Mouse (Mus musculus) stomach, embryonic 14.5 days (tissue): ENCODE results near the gene Nanp. TPM values are rescaled to one million over a fixed set of nuclear protein-coding genes. Genes with fewer than 3 reads are reported as not detected.

Experiments used
- ATAC-seq: fragments of 200-750 bp; cut with Nextera tagmentation; 2 replicates; pipeline ENCODE4 v1.8.0; 2017; ENCODE audit warnings: low read depth, moderate TSS enrichment; ENCODE audit not compliant: insufficient number of reproducible peaks, insufficient read depth, low FRiP score
- H3K27ac ChIP-seq: fragments of 300-500 bp; sonication (generic); 2 replicates; pipeline ENCODE4 v1.5.1; 2014; ENCODE audit warnings: mild to moderate bottlenecking, low read length, moderate library complexity, mixed read lengths
- H3K27me3 ChIP-seq: fragments of 300-500 bp; sonication (generic); 2 replicates; pipeline ENCODE4 v1.6.1; 2014; ENCODE audit warnings: low read length, control low read depth, mixed read lengths; ENCODE audit not compliant: control insufficient read depth, insufficient read depth
- H3K36me3 ChIP-seq: fragments of 300-500 bp; sonication (generic); 2 replicates; pipeline ENCODE4 v1.6.1; 2014; ENCODE audit warnings: mild to moderate bottlenecking, control low read depth, low read length, moderate library complexity, mixed read lengths; ENCODE audit not compliant: control insufficient read depth, insufficient read depth
- H3K4me1 ChIP-seq: fragments of 300-500 bp; sonication (generic); 2 replicates; pipeline ENCODE4 v1.6.1; 2014; ENCODE audit warnings: low read length, control low read depth, mixed read lengths; ENCODE audit not compliant: control insufficient read depth, insufficient read depth
- H3K4me2 ChIP-seq: fragments of 300-500 bp; sonication (generic); replicated peaks from 2 replicates; pipeline ENCODE4 v1.6.1; 2014; ENCODE audit warnings: low read depth, low read length, control low read depth
- H3K4me3 ChIP-seq: fragments of 300-500 bp; sonication (generic); 2 replicates; pipeline ENCODE4 v1.5.1; 2014; ENCODE audit warnings: low read depth, low read length, control low read depth
- H3K9ac ChIP-seq: fragments of 300-500 bp; sonication (generic); replicated peaks from 2 replicates; pipeline ENCODE4 v1.6.1; 2014; ENCODE audit warnings: low read depth, mild to moderate bottlenecking, control low read depth, low read length, moderate library complexity, mixed read lengths
- H3K9me3 ChIP-seq: fragments of 300-500 bp; sonication (generic); 2 replicates; pipeline ENCODE4 v1.6.1; 2016; ENCODE audit warnings: low read depth, low read length, control low read depth; ENCODE audit not compliant: control insufficient read depth
- WGBS: fragments of 180-500 bp; shearing (Covaris S2); extraction: QIAGEN DNeasy Blood & Tissue Kit; methylation state at CpG from one replicate; pipeline ENCODE4 v1.1.7; 2014; 5-methylcytosine and 5-hydroxymethylcytosine counted together
- polyA plus RNA-seq: library from polyadenylated mRNA; unstranded; fragments of >200 nt; fragmentation: Nextera tagmentation; extraction: Ambion mirVana; gene quantifications from 2 replicates; pipeline ENCODE4 v1.2.1, GENCODE M21; 2014

Gene Nanp
- polyA plus RNA-seq, 1 experiment from 2014 or later: 48.7 TPM

GRCm38 (mm10) chr2:151034435-151034834 is 4.8 kb downstream of the Nanp start:
- no peak overlapping the region for H3K4me3 ChIP-seq

GRCm38 (mm10) chr2:151021158-151021557 is 18.0 kb downstream of the Nanp start:
- Histone ChIP-seq H3K9ac (no peak overlapping the region), H3K36me3 (no peaks in the 10 kb centered on the region; the same call in 1 of the 2 replicates), H3K4me3 (no peak overlapping the region), H3K27me3 (no peaks in the 10 kb centered on the region), H3K4me1 (no peaks in the 10 kb centered on the region), H3K27ac (no peak overlapping the region), H3K9me3 (no peaks in the 10 kb centered on the region), H3K4me2 (no peak overlapping the region)
- ATAC-seq: no peak
- WGBS: 87% methylated on average over 10 of the region's 10 CpGs

More at GRCm38 (mm10) chr2:151034435-151034834, 4.8 kb downstream of the Nanp start:
- Histone ChIP-seq H3K27me3 (no peaks in the 10 kb centered on the region), H3K27ac (no peak overlapping the region), H3K9me3 (no peaks in the 10 kb centered on the region), H3K36me3 (no peaks in the 10 kb centered on the region), H3K9ac (no peak overlapping the region), H3K4me2 (no peak overlapping the region), H3K4me1 (peaks cover 8% of the 10 kb centered on the region)
- ATAC-seq: no peak
- 93% methylated on average over 3 of the region's 3 CpGs for WGBS

- no peak for ATAC-seq
- Histone ChIP-seq H3K4me2 (no peak overlapping the region), H3K9me3 (no peaks in the 10 kb centered on the region), H3K9ac (no peak overlapping the region), H3K4me3 (no peak overlapping the region), H3K4me1 (no peaks in the 10 kb centered on the region), H3K27ac (no peak overlapping the region), H3K36me3 (no peaks in the 10 kb centered on the region), H3K27me3 (no peaks in the 10 kb centered on the region)
- WGBS: 81% methylated on average over 2 of the region's 2 CpGs
Observed at GRCm38 (mm10) chr2:151015316-151015715, 23.9 kb downstream of the Nanp start.

- 57% methylated on average over 1 of the region's 1 CpGs for WGBS
- no peaks in the 10 kb centered on the region for H3K27me3 ChIP-seq
- H3K36me3 ChIP-seq: no peaks in the 10 kb centered on the region
- H3K27ac ChIP-seq: no peak overlapping the region
- H3K4me2 ChIP-seq: no peak overlapping the region
- peaks cover 7% of the 10 kb centered on the region; the same call in 1 of the 2 replicates for H3K4me1 ChIP-seq
- no peak for ATAC-seq
- no peak overlapping the region for H3K4me3 ChIP-seq
- H3K9me3 ChIP-seq: no peaks in the 10 kb centered on the region
- no peak overlapping the region for H3K9ac ChIP-seq
Observed at GRCm38 (mm10) chr2:151011273-151011672, 27.9 kb downstream of the Nanp start.

GRCm38 (mm10) chr2:151009515-151010085 is 29.6 kb downstream of the Nanp start:
- peak overlapping the region; percentile 82 for H3K4me2 ChIP-seq
- H3K9ac ChIP-seq: 0 out of 2 replicates have a peak overlapping the region, but pooled peaks have one; percentile 69
- no peak overlapping the region for H3K27ac ChIP-seq
- H3K36me3 ChIP-seq: no peaks in the 10 kb centered on the region
- H3K4me1 ChIP-seq: peaks cover 7% of the 10 kb centered on the region; the same call in 1 of the 2 replicates
- ATAC-seq: peak; percentile 43; the same call in 1 of the 2 replicates
- H3K4me3 ChIP-seq: peak overlapping the region; percentile 59
- H3K9me3 ChIP-seq: no peaks in the 10 kb centered on the region
- WGBS: 94% methylated on average over 1 of the region's 1 CpGs
- H3K27me3 ChIP-seq: no peaks in the 10 kb centered on the region

GRCm38 (mm10) chr2:151008939-151009509 is 30.2 kb downstream of the Nanp start:
- peak overlapping the region; percentile 59 for H3K4me3 ChIP-seq
- WGBS: under 1% methylated on average over 41 of the region's 57 CpGs
- ATAC-seq: peak; percentile 94
- no peaks in the 10 kb centered on the region for H3K9me3 ChIP-seq
- peak overlapping the region; percentile 66; the same call in 1 of the 2 replicates for H3K27ac ChIP-seq
- H3K27me3 ChIP-seq: no peaks in the 10 kb centered on the region
- H3K9ac ChIP-seq: peak overlapping the region; percentile 69
- no peaks in the 10 kb centered on the region for H3K36me3 ChIP-seq
- peak overlapping the region; percentile 82 for H3K4me2 ChIP-seq
- peaks cover 7% of the 10 kb centered on the region; the same call in 1 of the 2 replicates for H3K4me1 ChIP-seq

- H3K27me3 ChIP-seq: no peaks in the 10 kb centered on the region
- H3K27ac ChIP-seq: no peak overlapping the region
- WGBS: under 1% methylated on average over 17 of the region's 21 CpGs
- ATAC-seq: no peak; the same call in 1 of the 2 replicates
- H3K4me3 ChIP-seq: peak overlapping the region; percentile 59
- H3K36me3 ChIP-seq: no peaks in the 10 kb centered on the region
- peak overlapping the region; percentile 82 for H3K4me2 ChIP-seq
- H3K9me3 ChIP-seq: no peaks in the 10 kb centered on the region
- peak overlapping the region; percentile 69 for H3K9ac ChIP-seq
- H3K4me1 ChIP-seq: peaks cover 7% of the 10 kb centered on the region; the same call in 1 of the 2 replicates
Observed at GRCm38 (mm10) chr2:151008517-151008932, 30.7 kb downstream of the Nanp start.

- H3K4me3 ChIP-seq: peak overlapping the region; percentile 59
- ATAC-seq: no peak
- no peak overlapping the region for H3K27ac ChIP-seq
- no peaks in the 10 kb centered on the region for H3K36me3 ChIP-seq
- H3K9me3 ChIP-seq: no peaks in the 10 kb centered on the region
- no peak overlapping the region for H3K9ac ChIP-seq
- H3K27me3 ChIP-seq: no peaks in the 10 kb centered on the region
- peaks cover 7% of the 10 kb centered on the region; the same call in 1 of the 2 replicates for H3K4me1 ChIP-seq
- WGBS: 30% methylated on average over 6 of the region's 6 CpGs
- peak overlapping the region; percentile 82 for H3K4me2 ChIP-seq
Observed at GRCm38 (mm10) chr2:151008006-151008405, 31.2 kb downstream of the Nanp start.
